Mouse (Mus musculus) E14TG2a.4 (cell line): ENCODE measurements around the gene Nudcd3.

Experiments
- CTCF ChIP-seq: conservative IDR thresholded peaks from 2 replicates; pipeline ENCODE4 v1.5.1; 2014; ENCODE audit warnings: low read length
- POU5F1 ChIP-seq: IDR thresholded peaks from 2 replicates; pipeline ENCODE4 v1.6.1; 2014; ENCODE audit warnings: low read length, borderline replicate concordance

- no peak for TF ChIP-seq CTCF
- no peak for TF ChIP-seq POU5F1
Observed at GRCm38 (mm10) chr11:6166351-6166750, 33.9 kb downstream of the Nudcd3 start.
